Mouse (Mus musculus) limb, embryonic 12.5 days (tissue): ENCODE measurements around the gene Gng8. TPM values are rescaled to one million over a fixed set of nuclear protein-coding genes. Genes with fewer than 3 reads are reported as not detected.

Source experiments
- ATAC-seq: fragments of 200-750 bp; cut with Nextera tagmentation; 2 replicates; pipeline ENCODE4 v1.8.0; 2017; ENCODE audit warnings: low read depth, moderate TSS enrichment; ENCODE audit not compliant: insufficient number of reproducible peaks, insufficient read depth, low FRiP score, low TSS enrichment
- H3K27ac ChIP-seq: fragments of 300-500 bp; sonication (generic); 2 replicates; pipeline ENCODE4 v1.5.1; 2016; ENCODE audit warnings: mild to moderate bottlenecking, moderate library complexity
- H3K27me3 ChIP-seq: fragments of 300-500 bp; sonication (generic); 2 replicates; pipeline ENCODE4 v1.6.1; 2016; ENCODE audit warnings: mild to moderate bottlenecking, moderate library complexity
- H3K36me3 ChIP-seq: fragments of 300-500 bp; sonication (generic); 2 replicates; pipeline ENCODE4 v1.6.1; 2016; ENCODE audit warnings: mild to moderate bottlenecking, moderate library complexity
- H3K4me1 ChIP-seq: fragments of 300-500 bp; sonication (generic); replicated peaks from 2 replicates; pipeline ENCODE4 v1.6.1; 2016
- H3K4me2 ChIP-seq: fragments of 300-500 bp; sonication (generic); 2 replicates; pipeline ENCODE4 v1.6.1; 2016; ENCODE audit warnings: mild to moderate bottlenecking, moderate library complexity
- H3K4me3 ChIP-seq: fragments of 300-500 bp; sonication (generic); replicated peaks from 2 replicates; pipeline ENCODE4 v1.5.1; 2016; ENCODE audit warnings: mild to moderate bottlenecking
- H3K9ac ChIP-seq: fragments of 300-500 bp; sonication (generic); replicated peaks from 2 replicates; pipeline ENCODE4 v1.6.1; 2016; ENCODE audit warnings: mild to moderate bottlenecking, moderate library complexity
- H3K9me3 ChIP-seq: fragments of 300-500 bp; sonication (generic); 2 replicates; pipeline ENCODE4 v1.6.1; 2016; ENCODE audit warnings: mild to moderate bottlenecking, moderate library complexity
- WGBS: fragments of 180-500 bp; shearing (Covaris S2); methylation state at CpG from one replicate; pipeline ENCODE4 v1.1.7; 2016; 5-methylcytosine and 5-hydroxymethylcytosine counted together
- polyA plus RNA-seq: library from polyadenylated mRNA; unstranded; fragments of >200 nt; fragmentation: Nextera tagmentation; extraction: Ambion mirVana; gene quantifications from 2 replicates; pipeline ENCODE4 v1.2.1, GENCODE M21; 2016

Gene Gng8
- polyA plus RNA-seq, 1 experiment from 2014 or later = 13.2 TPM

DNA sequence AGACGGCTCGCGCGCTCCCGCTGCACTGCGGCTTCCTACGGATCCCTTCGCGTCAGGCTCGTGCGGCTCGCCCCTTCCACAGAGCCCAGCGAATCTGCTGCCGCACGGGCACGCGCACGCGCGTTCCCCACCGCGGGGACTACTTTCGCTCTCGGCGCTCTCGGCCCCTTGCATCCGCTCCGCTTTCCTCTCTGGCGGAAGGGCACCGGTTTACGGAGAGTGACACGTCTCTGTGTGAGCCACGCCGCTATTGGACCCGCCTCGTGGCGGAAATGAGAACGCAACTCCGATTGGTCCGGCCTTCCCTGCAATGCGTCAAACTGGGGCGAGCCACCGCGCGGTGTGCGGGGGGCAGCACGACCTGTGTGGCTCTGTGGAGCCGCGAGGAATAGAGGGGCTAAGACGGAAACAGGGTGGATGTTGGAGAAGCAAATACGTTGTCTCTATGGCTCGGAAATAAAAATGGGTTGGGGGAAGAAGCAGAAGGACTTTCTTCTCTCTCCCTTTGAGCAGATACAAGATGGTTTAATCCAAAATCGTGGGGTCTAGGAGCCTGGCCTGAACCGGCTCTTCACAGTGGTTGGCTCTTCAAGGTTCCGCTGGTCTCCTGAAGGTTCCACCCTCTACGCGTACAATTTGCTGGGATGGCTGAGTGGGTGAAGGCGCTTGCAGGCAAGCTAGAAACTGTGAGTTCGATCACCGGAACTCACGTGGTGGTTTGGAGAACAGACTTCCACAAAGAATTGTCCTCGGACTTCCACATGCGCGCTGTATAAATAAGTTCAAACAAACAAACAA is 32.6 kb downstream of the Gng8 start, which contains the start of gene Calm3:
TSS of gene Calm3 (minus strand) at position 78 of the 798 bp plus-strand sequence.
- peak; percentile 90 for ATAC-seq
- Histone ChIP-seq H3K4me2 (peak within 1 kb of the TSS; percentile 94), H3K36me3 (peaks cover 16% of the 10 kb centered on the region), H3K4me3 (peak within 1 kb of the TSS; percentile 85), H3K27me3 (no peaks in the 10 kb centered on the region), H3K9me3 (no peaks in the 10 kb centered on the region), H3K9ac (peak within 1 kb of the TSS; percentile 94), H3K4me1 (peaks cover 37% of the 10 kb centered on the region), H3K27ac (peak within 1 kb of the TSS; percentile 97)
- 2% methylated on average over 64 of the region's 64 CpGs for WGBS

DNA sequence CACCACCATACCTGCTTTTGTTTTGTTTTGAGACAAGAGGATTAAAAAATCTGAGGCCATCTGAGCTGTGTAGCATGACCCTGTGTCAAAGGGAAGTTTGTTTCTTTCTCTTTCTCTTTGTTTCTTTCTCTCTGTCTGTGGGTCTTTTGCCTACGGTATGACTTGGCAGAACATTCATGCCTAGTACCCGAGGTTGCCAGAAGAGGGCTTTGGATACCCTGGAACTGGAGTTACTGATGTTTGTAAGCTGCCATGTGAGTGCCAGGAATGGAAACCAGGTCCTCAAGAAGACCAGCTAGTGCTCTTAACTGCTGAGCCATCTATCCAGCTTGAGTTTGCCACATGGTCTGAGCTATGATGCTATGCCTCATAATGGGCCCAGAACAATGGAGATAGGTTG is 36.8 kb downstream of the Gng8 start:
- no peaks in the 10 kb centered on the region for H3K36me3 ChIP-seq
- no peak overlapping the region for H3K27ac ChIP-seq
- no peak for ATAC-seq
- no peak overlapping the region for H3K9ac ChIP-seq
- H3K4me2 ChIP-seq = no peak overlapping the region
- H3K4me3 ChIP-seq = no peak overlapping the region
- WGBS = 41% methylated on average over 2 of the region's 2 CpGs
- no peaks in the 10 kb centered on the region for H3K27me3 ChIP-seq
- H3K4me1 ChIP-seq = no peaks in the 10 kb centered on the region
- no peaks in the 10 kb centered on the region for H3K9me3 ChIP-seq

GRCm38 (mm10) chr7:16930850-16931249 is 39.3 kb downstream of the Gng8 start:
- no peak overlapping the region for H3K4me3 ChIP-seq
- H3K4me1 ChIP-seq = no peaks in the 10 kb centered on the region
- WGBS = 13% methylated on average over 1 of the region's 1 CpGs
- H3K9ac ChIP-seq = no peak overlapping the region
- no peak overlapping the region for H3K4me2 ChIP-seq
- 0 out of 2 replicates have a peak, but pooled peaks cover 2% of the 10 kb centered on the region for H3K27me3 ChIP-seq
- no peaks in the 10 kb centered on the region for H3K36me3 ChIP-seq
- H3K27ac ChIP-seq = no peak overlapping the region
- no peaks in the 10 kb centered on the region for H3K9me3 ChIP-seq
- no peak for ATAC-seq

GRCm38 (mm10) chr7:16931968-16932627 is 40.5 kb downstream of the Gng8 start:
- no peak; the same call in 1 of the 2 replicates for ATAC-seq
- WGBS = 20% methylated on average over 14 of the region's 14 CpGs
- no peaks in the 10 kb centered on the region for H3K9me3 ChIP-seq

GRCm38 (mm10) chr7:16932704-16933577 is 41.4 kb downstream of the Gng8 start:
- H3K9ac ChIP-seq = no peak overlapping the region
- WGBS = 49% methylated on average over 14 of the region's 14 CpGs
- no peak overlapping the region for H3K27ac ChIP-seq
- no peaks in the 10 kb centered on the region for H3K4me1 ChIP-seq
- H3K4me2 ChIP-seq = no peak overlapping the region
- H3K4me3 ChIP-seq = no peak overlapping the region
- no peaks in the 10 kb centered on the region for H3K36me3 ChIP-seq
- H3K27me3 ChIP-seq = 0 out of 2 replicates have a peak, but pooled peaks cover 2% of the 10 kb centered on the region
- no peaks in the 10 kb centered on the region for H3K9me3 ChIP-seq
- 0 out of 2 replicates have a peak, but pooled peaks have one; percentile 41 for ATAC-seq

More at GRCm38 (mm10) chr7:16931968-16932627, 40.5 kb downstream of the Gng8 start:
- Histone ChIP-seq H3K4me1 (no peaks in the 10 kb centered on the region), H3K9ac (no peak overlapping the region), H3K36me3 (no peaks in the 10 kb centered on the region), H3K4me3 (no peak overlapping the region), H3K27ac (no peak overlapping the region), H3K27me3 (0 out of 2 replicates have a peak, but pooled peaks cover 2% of the 10 kb centered on the region), H3K4me2 (no peak overlapping the region)

- 0 out of 2 replicates have a peak, but pooled peaks cover 2% of the 10 kb centered on the region for H3K27me3 ChIP-seq
- no peaks in the 10 kb centered on the region for H3K36me3 ChIP-seq
- H3K4me1 ChIP-seq = peaks cover 18% of the 10 kb centered on the region; the same call in 1 of the 2 replicates
- no peak overlapping the region for H3K4me2 ChIP-seq
- WGBS = 50% methylated on average over 4 of the region's 4 CpGs
- no peak for ATAC-seq
- H3K9ac ChIP-seq = no peak overlapping the region
- no peak overlapping the region for H3K27ac ChIP-seq
- no peaks in the 10 kb centered on the region for H3K9me3 ChIP-seq
- no peak overlapping the region for H3K4me3 ChIP-seq
Observed at GRCm38 (mm10) chr7:16937312-16937711, 45.7 kb downstream of the Gng8 start.

DNA sequence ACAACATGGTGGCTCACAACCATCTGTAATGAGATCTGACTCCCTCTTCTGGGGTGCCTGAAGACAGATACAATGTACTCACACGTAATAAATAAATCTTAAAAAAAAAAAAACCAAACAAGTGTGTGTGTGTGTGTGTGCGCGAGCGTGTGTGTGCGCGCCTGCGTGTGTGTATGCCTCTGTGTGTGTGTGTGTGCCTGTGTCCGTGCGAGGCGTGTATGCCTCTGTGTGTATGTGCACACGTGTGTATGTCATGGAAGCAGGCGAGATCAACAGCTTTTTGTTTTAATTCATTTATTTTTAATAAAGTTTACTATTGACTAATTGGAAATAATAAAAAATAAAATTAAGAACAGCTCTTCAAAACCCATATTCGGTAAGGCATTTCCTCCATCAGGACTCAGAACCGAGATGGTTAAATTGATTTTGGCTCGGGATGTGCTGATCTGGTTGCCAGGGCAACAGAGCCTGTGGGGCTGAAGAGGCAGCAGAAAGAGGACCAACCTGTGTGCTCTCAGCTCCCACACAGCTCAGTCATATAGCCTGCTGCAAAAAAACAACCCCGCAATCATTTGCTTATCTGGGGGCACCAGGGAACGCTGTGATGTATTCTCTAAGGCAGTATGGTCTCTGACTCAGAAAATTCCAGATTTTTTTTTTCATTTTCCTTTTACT is 46.7 kb downstream of the Gng8 start:
- WGBS = 71% methylated on average over 17 of the region's 17 CpGs
- no peaks in the 10 kb centered on the region for H3K36me3 ChIP-seq
- no peak for ATAC-seq
- H3K27me3 ChIP-seq = 0 out of 2 replicates have a peak, but pooled peaks cover 2% of the 10 kb centered on the region
- H3K4me2 ChIP-seq = no peak overlapping the region
- no peak overlapping the region for H3K4me3 ChIP-seq
- H3K9me3 ChIP-seq = no peaks in the 10 kb centered on the region
- peaks cover 18% of the 10 kb centered on the region; the same call in 1 of the 2 replicates for H3K4me1 ChIP-seq
- no peak overlapping the region for H3K9ac ChIP-seq
- H3K27ac ChIP-seq = no peak overlapping the region

- 58% methylated on average over 7 of the region's 7 CpGs for WGBS
- H3K27me3 ChIP-seq = peaks cover 4% of the 10 kb centered on the region
- ATAC-seq = no peak
- H3K27ac ChIP-seq = 0 out of 2 replicates have a peak overlapping the region, but pooled peaks have one; percentile 25
- no peaks in the 10 kb centered on the region for H3K36me3 ChIP-seq
- no peaks in the 10 kb centered on the region for H3K9me3 ChIP-seq
- no peak overlapping the region for H3K4me3 ChIP-seq
- H3K4me1 ChIP-seq = peaks cover 29% of the 10 kb centered on the region
- no peak overlapping the region for H3K9ac ChIP-seq
- H3K4me2 ChIP-seq = no peak overlapping the region
Observed at GRCm38 (mm10) chr7:16940292-16940691, 48.7 kb downstream of the Gng8 start.

DNA sequence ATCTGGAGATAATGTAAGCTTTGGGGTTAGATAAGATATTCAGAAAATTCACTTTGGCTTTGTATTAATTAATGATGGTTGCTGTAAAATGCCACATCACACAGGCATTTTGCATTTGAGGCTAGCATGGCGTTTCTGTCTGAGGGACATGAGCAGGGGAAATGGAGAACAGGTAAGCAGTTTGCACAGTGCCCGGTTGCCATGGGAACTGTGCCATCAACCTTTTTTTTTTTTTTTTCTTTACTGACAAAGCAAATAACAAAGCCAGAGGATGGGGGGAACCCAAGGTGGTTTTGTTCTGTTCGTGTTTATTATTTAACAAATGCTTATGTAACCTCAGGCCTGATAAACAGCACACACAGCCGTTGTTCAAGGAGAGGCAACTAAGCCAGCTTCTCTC is 51.3 kb downstream of the Gng8 start:
- Histone ChIP-seq H3K9me3 (no peaks in the 10 kb centered on the region), H3K36me3 (no peaks in the 10 kb centered on the region), H3K9ac (no peak overlapping the region), H3K4me2 (no peak overlapping the region), H3K27me3 (peaks cover 30% of the 10 kb centered on the region), H3K4me3 (no peak overlapping the region), H3K4me1 (peaks cover 54% of the 10 kb centered on the region), H3K27ac (no peak overlapping the region)
- ATAC-seq = no peak
- WGBS = 67% methylated on average over 4 of the region's 4 CpGs

- H3K36me3 ChIP-seq = no peaks in the 10 kb centered on the region
- peak; percentile 81 for ATAC-seq
- peak within 1 kb of the TSS; percentile 71 for H3K4me2 ChIP-seq
- H3K27me3 ChIP-seq = peaks cover 43% of the 10 kb centered on the region
- no peaks in the 10 kb centered on the region for H3K9me3 ChIP-seq
- WGBS = 15% methylated on average over 35 of the region's 36 CpGs
- H3K9ac ChIP-seq = peak within 1 kb of the TSS; percentile 76
- H3K4me3 ChIP-seq = peak within 1 kb of the TSS; percentile 62
- peaks cover 54% of the 10 kb centered on the region for H3K4me1 ChIP-seq
- peak within 1 kb of the TSS; percentile 53 for H3K27ac ChIP-seq
Observed at GRCm38 (mm10) chr7:16944061-16944807, 52.6 kb downstream of the Gng8 start, which contains the start of gene Pnmal2. Gene Pnmal2 (plus strand): TSS chr7:16944682.
